Mouse (Mus musculus): ENCODE measurements around the gene Prkcd. TPM values are rescaled to one million over a fixed set of nuclear protein-coding genes. Genes with fewer than 3 reads are reported as not detected.
A peak's percentile ranks its signal among the peaks of the same experiment; 100 is the strongest.

Gene Prkcd
- total RNA-seq, 2 experiments from 2014 or later: 11.4 to 13.4 TPM

DNA sequence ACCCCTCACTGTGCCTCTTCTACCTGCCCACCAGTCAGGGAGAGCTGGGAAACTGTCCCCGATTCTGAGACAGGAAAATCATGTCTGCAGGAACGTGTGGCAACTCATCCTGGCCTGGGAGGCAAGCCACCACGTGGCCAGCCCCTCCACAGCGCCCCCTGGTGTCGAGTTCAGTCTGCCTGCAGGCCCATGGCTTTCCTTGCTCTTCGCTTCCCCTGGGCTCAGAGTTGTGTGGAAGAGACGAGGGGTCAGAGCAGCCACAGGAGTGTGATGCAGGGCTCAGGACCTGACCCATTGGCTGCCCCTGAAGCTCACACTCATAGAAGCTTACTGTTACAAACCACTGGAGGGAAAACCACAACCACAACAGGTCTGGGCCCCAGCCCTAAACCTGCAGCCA is 13.5 kb downstream of the Prkcd start:
- DNase-seq (ENCODE audit: low spot score): peak; percentile 48
- intact Hi-C loops (cut with DNase I): loop anchor here (2.0 kb wide), 1 partner anchor 18 kb away; no protein-coding TSS in a partner anchor

DNA sequence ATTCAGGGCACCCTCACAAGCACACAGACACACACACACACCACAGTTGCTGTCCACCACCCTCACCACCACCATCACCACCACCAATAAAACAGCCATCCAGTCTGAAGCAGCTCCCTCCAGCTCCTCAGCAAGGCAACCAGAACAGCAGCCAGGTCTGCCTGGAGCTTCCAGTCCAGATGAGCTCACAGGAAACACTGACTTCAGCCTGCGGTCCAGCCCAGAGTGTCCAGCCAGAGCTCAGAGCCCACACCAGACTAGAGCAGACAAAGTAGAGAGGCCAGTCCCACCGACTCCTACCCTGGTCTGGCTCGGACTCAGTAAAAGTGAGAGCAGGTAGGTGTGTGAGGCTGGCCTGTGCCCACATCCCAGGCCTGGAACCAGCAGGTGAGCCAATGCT is 15.1 kb downstream of the Prkcd start:
- peak; percentile 31 for DNase-seq (ENCODE audit: low spot score)
- intact Hi-C loops (cut with DNase I): no loop called here

DNA sequence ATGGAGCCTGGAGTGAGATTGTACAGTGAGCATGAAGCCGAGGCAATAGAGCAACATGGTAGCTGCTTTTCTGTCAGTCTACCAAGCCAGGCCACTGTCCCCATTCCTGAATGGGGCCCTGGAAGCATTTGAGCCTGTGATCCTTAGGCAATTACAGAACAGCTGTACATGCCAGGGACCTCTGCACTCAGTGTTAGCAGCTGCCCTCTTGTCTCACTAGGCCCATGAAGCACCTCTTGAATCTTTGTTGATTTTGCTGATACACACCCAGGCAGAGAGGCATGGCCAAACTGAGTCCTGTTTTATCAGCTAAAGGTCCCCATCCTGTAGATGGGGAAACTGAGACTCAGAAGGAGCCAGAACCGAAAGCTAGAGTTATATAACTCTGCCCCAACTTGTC is 15.7 kb downstream of the Prkcd start:
- intact Hi-C loops (cut with DNase I): no loop called here
- DNase-seq (ENCODE audit: low spot score): no peak

DNA sequence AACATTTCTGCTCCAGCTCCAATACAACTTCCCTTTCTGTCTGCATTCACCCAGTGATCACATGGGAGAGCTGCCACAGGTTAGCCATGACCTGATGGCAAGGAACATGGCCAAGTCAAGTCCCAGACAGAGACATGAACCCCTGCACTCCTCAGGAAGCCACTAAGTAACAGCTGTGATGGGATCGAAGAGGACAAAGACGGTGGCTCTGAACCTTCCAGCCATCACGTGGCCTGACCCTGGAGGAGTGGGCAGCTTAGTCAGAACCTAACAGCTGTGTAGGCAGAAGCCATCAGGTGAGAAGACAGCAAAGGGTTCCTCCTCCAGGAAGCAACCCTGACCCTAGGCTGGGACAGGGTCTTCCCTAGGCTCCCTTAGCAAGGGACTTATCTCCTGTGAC is 16.5 kb downstream of the Prkcd start:
- intact Hi-C loops (cut with DNase I): no loop called here
- no peak for DNase-seq (ENCODE audit: low spot score)

DNA sequence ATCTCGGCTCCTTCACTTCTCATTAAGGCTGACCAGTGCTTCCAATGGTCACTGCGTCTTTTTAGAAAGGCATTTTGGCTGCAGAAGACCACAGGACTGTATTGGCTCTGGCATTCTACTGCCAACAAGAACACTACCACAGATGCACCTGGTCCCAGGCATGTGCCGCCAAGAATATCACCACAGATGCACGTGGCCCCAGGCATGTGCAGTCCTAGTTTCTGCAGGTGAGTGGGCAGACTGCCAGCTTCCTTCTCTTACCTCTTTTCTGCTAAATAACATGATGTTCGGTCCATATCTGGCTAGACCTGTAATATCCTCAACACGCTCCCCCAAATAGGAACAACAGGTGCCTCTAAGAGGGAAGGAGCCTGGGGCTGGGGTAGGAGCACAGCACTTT is 17.8 kb downstream of the Prkcd start:
- DNase-seq (ENCODE audit: low spot score): no peak
- intact Hi-C loops (cut with DNase I): no loop called here

DNA sequence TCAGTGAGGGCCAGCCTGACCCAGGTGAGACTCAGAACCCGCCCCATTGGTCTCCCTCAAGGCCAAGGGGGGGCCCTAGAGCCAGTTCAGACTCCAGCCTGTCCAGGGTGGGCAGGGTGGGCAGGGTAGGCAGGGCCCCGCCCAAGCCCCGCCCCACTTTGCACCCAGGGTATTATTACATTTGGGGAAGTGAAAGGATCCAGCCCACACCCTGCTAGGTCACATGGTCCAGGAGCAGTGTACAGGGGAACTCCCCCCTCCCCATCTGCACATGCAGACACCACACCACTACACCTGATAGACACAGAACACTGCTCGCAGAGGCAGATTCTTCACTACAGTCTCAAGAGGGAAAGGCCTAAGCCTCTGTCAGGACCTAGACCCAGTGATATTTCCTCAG is 18.3 kb downstream of the Prkcd start:
- intact Hi-C loops (cut with DNase I): no loop called here
- no peak for DNase-seq (ENCODE audit: low spot score)

DNA sequence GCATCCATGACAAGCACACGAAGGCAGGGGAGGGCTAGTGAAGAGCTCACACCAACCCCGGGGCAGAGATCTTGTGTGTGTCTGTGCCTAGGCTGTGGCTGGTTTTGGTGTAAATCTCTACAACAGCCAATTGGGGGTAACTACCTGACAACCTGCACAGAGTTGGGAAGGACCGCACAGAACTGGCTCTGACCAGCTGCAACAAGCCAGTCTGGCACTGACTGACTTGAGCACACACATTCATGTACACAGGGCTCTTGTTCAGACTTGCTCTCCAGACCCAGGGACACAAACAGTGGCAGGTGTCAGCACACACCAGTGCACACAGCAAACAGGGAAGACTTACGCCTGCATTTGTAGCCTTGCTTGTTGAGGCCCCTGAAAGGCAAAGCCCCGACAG is 19.2 kb downstream of the Prkcd start:
- DNase-seq (ENCODE audit: low spot score): no peak
- intact Hi-C loops (cut with DNase I): no loop called here

DNA sequence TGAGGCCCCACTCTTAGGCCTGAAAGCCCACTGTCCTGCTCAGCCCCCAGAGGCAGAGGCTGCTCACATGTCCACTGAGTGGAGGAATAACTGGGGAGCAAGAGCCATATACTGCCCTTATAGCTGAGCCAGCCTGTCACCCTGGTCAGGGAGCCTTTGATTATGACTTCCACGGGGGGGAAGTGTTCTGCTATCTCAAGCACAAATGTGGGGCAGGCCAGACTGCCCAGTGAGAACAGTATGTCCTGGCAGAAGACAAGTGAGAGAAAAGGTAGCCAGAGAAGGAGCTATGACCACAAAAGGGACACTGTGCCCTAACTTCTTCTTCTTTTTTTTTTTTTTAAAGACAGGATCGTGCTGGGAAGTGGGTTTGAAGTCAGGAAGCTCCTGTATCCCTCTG is 28.9 kb downstream of the Prkcd start:
- no peak for DNase-seq (ENCODE audit: low spot score)
- intact Hi-C loops (cut with DNase I): no loop called here

DNA sequence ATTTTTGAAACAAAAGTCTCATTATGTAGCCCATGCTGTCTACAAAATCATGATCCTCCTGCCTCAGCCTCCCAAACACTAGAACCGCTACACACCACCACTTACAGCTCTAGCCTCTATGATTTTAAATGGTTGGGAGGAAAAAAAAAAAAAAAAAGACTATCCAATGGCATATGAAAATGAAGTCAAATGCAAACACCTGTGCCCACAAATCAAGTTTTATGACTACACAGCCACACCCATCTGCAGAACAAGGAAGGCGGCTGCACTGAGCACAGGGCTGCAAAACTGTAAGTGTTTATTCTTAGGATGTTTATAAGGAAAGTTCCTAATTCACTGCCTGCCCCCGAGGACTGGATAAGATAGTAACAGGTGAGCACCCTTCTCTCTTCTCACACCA is 29.6 kb downstream of the Prkcd start:
- intact Hi-C loops (cut with DNase I): no loop called here
- DNase-seq (ENCODE audit: low spot score): no peak

DNA sequence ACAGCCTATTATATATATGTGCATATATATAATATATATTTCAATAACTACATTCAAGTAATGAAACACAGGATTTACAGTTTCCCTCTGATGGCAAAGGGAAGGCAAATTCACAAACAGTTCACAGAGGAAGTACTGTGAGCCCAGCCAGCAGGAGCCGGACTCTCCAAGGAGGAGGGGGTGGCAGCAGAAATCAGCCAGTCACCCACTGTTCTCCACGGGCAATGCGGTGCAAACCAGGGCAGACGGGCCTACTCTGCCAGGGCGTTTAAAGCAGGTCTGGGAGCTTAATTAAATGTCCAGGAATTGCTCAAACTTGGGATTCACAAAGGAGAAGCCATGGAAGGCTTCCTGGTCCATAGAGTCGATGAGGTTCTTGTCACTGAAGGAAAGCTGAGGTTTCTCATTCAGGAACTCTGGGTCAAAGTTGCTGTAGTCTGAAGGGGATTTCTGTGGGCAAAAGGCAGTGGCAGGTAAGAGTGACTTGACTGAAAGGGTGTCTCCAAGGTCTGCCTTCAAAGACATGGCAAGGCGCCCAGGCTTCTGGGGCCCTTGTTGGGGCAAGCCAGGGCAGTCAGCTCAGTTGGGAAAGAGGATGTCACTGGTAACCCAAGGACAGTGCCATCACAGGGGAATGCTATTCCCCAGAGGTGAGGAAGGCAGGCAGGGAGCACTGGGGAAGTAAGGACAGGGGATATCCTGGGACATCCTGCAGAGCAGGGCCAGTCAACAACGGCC is 30.3 kb downstream of the Prkcd start:
- DNase-seq (ENCODE audit: low spot score): no peak

DNA sequence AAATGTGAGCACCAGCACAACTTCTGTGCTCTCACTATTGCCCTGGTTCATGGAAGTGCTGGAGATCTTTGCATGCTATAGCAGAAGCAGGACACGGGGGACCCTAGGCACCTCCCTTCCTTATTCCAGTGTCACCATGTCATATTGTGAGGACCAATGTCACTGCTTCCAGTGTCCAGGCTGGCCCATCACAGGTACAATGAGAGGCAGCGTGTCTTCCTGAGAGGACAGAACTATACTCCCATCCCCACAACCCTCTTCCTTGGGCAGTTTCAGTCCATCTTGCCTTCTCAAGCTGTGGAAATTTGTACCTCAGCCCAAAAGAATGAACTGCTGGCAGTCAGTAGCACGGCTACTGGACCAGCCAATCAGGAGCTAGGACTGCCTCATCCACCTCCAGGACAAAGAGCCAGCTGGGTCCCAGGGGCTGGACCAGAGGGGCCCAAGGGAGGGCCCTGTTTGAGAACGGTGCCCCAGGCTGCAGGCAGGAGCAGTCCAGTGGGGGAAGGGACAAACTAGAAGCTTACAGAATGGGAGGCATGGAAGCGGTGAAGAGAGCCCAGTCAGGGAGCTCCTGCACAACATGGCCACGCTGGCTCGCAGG is 31.8 kb downstream of the Prkcd start:
- intact Hi-C loops (cut with DNase I): loop anchor here (2.0 to 5.0 kb wide), 3 partner anchors 19 to 273 kb away; partner anchors contain the start of gene Prkcd
- DNase-seq (ENCODE audit: low spot score): peak; percentile 74

More for the DNA sequence above, 30.3 kb downstream of the Prkcd start:
- intact Hi-C loops (cut with DNase I): loop anchor here (2.0 kb wide), 1 partner anchor 17 kb away; no protein-coding TSS in a partner anchor

DNA sequence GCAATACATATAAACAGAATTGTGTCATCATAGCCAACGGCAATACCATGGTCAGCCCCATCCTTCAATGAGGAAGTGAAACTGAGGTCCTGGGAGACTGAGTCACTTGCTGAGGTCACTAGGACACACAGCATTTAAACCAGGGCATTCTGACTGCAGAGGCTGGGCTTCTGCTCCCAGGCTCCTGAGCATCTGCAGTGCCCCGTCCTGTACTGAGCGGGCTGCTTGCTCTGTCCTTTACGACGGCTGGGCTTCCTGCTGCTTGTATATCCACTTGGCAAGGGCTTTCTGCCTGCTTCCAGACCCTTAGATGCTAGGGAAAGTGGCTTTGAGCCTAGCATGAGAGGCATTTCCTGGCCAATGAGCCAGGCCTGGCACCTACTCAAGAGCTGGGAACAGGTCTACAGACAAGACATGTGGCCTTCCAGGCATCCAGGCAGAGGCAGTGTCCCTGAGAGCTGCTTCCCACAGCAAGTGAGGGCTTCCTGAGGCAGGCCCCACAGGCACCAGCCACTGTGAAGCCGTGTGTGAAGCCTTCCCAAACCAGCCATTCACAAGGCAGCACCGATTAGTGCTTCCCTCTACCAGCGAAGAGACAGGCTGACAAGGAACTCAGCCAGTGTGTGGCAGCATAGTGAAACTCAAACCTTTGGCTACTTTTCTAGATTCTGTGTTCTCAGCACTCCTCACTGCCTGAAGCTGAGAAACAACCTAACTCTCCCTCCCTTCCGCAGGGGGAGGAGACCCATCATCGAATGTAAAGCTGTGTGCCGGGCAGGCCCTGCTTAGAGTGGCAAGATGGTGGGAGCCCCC is 32.5 kb downstream of the Prkcd start:
- intact Hi-C loops (cut with DNase I): loop anchor here (1.0 to 5.0 kb wide), 4 partner anchors 19 to 274 kb away; partner anchors contain the start of gene Prkcd

DNA sequence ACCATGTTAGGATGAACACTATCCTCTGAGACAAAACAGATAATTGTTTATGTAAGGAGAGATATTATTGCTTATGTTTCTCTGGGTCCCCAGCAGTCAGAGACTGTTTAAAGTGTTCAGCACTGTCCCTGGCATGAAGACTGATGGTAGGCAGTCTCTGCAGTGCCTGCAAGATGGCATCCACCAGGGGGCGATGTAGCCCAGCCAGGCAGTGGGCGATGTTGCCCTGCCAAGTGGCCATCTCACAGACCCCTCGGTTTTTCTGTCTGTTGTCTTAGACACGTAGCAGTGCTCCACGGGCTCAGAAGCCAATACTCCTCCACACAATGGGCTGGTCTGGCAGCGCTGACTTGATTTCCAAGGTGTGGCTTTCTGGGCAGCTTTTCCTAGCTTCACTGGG is 34.6 kb downstream of the Prkcd start:
- intact Hi-C loops (cut with DNase I): loop anchor here (1.0 to 5.0 kb wide), 3 partner anchors 36 to 276 kb away; partner anchors contain the start of gene Prkcd
- DNase-seq (ENCODE audit: low spot score): peak; percentile 50

More for the DNA sequence above, 32.5 kb downstream of the Prkcd start:
- DNase-seq (ENCODE audit: low spot score): peak; percentile 75

DNA sequence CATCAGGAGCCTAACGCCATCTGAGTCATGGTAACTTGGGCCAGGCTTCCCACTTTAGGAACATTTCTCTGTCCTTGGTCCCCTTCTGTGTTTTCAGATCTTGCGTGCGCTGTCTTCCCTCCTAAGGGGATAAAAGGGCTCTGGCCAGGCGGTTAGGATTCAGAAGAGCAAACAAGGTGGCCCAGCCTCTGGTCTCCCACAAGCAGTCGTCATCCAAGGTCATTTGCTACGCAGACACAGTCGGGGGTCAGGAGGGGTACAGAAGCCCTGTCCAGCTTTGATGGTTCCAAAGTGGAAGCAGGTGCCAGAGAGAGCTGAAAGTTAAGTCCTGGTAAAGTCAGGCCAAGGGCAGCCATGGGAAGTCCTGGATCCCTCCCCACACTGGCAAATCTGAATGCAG is 35.1 kb downstream of the Prkcd start:
- intact Hi-C loops (cut with DNase I): loop anchor here (1.0 to 5.0 kb wide), 3 partner anchors 36 to 276 kb away; partner anchors contain the start of gene Prkcd
- no peak for DNase-seq (ENCODE audit: low spot score)

DNA sequence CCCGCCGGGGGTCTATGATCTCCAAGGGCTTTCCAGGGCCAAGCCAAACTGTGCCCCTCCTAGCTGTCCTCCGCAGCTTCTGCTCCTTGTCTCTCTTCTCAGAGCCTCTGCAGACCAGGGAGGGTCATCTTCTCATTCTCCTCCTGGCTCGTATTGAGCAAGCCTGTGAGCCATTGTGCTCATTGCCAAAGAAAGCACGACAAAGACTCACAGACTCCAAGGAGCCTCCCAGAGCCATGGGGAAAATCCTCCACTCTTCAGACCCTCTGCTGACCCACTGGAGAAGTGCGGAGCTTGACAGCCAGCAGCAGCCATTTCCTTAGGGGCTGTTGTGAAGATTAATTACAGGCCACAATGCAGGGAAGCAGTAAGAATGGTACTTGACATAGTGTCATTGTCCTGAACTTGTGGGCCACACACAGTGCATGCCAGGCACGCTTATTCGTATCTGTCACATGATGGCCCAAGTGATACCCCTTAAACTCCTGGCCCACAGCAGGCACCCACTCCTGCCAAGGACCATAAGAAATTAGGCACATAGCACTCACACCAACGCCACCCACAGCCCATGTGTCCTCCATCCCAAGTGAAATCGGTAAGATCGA is 35.9 kb downstream of the Prkcd start:
- intact Hi-C loops (cut with DNase I): loop anchor here (5.0 kb wide), 2 partner anchors 37 to 277 kb away; partner anchors contain the start of gene Prkcd
- no peak for DNase-seq (ENCODE audit: low spot score)

DNA sequence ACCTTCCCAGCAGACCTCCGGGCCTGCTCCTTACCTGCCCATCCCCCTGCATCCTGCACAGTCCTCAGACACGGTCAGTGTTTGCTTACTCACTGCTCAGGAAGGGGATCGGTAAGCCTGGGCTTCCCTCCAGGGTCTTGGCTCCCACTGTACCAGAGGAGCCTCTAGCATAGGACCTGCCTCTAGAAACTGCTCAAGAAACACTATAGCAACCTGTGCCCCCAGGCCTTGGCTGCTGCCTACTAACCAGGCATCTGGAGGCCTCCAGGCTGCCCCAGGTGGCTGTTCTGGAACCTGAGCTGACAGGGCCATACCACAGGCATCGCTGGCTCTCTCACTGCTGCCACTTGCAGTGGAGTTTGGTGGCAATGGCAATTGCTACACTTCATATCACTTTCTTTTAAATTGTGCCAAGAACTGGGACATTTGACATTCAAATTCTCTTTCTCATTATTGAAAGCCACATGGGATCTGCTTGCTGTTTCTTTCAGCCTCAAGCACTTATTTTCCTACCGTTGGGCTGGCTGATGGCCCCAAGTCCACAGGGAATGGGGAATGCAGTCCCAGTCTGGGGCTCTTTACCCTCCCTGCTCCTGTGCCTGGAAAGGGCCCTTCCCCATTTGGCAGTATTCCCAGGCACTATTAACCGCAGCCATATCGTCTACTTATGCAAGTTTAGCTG is 39.1 kb downstream of the Prkcd start:
- no peak for DNase-seq (ENCODE audit: low spot score)
- intact Hi-C loops (cut with DNase I): no loop called here

DNA sequence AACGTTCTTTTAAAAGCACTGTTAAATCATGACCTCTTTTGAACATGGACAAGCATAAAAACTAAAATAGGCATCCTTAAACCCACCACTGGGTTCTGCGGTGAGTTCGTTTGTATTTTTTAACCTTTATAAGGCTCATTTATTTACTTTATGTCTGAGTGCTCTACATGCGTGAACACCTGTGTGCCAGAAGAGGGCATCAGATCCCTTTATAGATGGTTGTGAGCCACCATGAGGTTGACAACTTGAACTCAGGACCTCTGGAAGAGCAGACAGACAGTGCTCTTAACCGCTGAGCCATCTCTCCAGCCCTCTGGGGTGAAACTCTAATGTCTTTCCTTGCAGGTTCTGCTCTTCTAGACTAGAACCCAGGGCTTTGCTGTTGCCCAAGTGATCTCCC is 40.7 kb downstream of the Prkcd start:
- no peak for DNase-seq (ENCODE audit: low spot score)
- intact Hi-C loops (cut with DNase I): no loop called here

DNA sequence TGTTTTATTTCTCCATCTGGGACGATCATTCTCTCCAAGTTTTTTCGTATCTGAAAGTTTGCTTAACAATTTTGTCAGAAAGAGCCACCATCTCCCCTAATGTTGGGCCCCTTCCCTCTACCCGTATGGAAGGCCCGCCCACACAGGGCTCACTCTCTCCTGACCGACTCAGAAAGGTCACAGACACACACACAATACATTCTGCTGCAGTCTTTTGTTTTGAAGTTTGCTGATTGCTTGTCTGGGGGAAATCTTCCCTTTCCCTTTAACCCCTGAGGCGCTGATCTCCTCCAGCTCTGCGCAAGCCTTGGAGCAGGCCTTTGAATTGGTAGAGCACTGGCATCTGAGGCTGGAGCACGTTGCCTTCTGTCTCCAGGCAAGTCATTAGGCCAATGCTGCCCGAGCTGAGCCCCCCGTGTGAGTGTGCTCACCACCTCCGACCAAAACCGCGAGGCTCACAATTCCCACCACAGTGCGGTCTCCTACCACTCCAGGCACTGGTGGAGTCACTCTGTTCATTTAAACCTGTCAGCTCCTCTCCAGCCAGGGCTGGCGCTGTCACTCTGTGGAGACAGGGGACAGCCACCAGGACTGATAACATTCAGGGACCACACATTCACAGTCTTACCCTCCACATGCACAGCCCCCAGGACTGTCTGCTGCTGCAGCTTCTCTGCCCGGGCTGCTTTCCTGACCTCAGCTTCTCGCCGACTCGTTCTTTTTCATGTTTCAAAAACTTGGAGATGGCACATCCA is 41.3 kb downstream of the Prkcd start:
- DNase-seq (ENCODE audit: low spot score): no peak
- intact Hi-C loops (cut with DNase I): no loop called here

DNA sequence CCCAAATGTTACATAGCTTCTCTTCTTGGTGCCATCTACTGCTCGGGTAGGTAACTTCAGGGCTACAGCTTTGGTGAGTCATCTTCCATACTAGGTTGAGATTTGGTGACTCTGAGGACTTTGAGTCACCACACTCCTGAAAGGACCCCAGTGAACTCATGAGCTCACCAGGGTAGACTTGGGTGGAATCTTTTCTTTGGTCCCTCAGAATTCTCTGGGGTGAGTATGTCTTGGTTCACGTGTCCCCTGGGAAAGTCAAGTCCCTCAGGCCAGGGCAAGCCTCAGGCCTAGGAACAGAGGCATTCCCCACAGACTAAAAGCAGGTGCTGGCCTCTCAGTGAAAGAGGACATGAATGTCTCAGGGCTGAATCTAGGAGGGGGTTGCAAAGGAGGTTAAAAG is 41.9 kb downstream of the Prkcd start:
- intact Hi-C loops (cut with DNase I): no loop called here
- no peak for DNase-seq (ENCODE audit: low spot score)
